Comparison of ENCODE assay signal across 31 mouse cellular contexts in genomic region chr9:55410430-55410829, GRCm38 (mm10).
DNase-seq lines count a peak whose midpoint lies in the region; ATAC-seq and TF ChIP-seq lines count a peak whose summit lies in the region.
"Had no signal": no experiment of that assay in that cellular context is flagged by ENCODE, and none has a peak within 500 bp of the region (broad histone marks: within the 10 kb centered on the region; RNA-seq: fewer than 3 reads in every experiment).

No protein-coding gene starts in this region.

- 47% methylated on average over 6 of the region's 6 CpGs for WGBS in embryonic facial prominence, embryonic 15.5 days
- 37% methylated on average over 6 of the region's 6 CpGs for WGBS in stomach, embryonic 14.5 days
- WGBS in midbrain, embryonic 13.5 days: 66% methylated on average over 6 of the region's 6 CpGs

- H3K4me1 ChIP-seq in MEL (ENCODE audit: control insufficient read depth in 1 of 2, insufficient read depth in 2 of 2, low read length in 2 of 2): no peaks in the 10 kb centered on the region; a peak in 1 of 4 replicates
- 0 out of 2 replicates have a peak, but pooled peaks cover 4% of the 10 kb centered on the region for H3K4me1 ChIP-seq in embryonic facial prominence, embryonic 15.5 days
- no peaks in the 10 kb centered on the region; the same call in 1 of the 2 replicates for H3K4me1 ChIP-seq in stomach, embryonic 14.5 days (ENCODE audit: control insufficient read depth, insufficient read depth, low read length)
- H3K4me1 ChIP-seq in midbrain, embryonic 13.5 days (replicated peaks): peaks cover 11% of the 10 kb centered on the region
- H3K4me1 ChIP-seq: liver, embryonic 12.5 days had no signal

- no peaks in the 10 kb centered on the region for H3K36me3 ChIP-seq in MEL (ENCODE audit: control insufficient read depth in 1 of 2, insufficient read depth in 2 of 2, low read length in 2 of 2)
- H3K36me3 ChIP-seq in embryonic facial prominence, embryonic 15.5 days: no peaks in the 10 kb centered on the region
- no peaks in the 10 kb centered on the region for H3K36me3 ChIP-seq in stomach, embryonic 14.5 days (ENCODE audit: control insufficient read depth, insufficient read depth, low read length)
- H3K36me3 ChIP-seq in midbrain, embryonic 13.5 days: no peaks in the 10 kb centered on the region
- H3K36me3 ChIP-seq: embryonic facial prominence, embryonic 12.5 days; G1E; hindbrain, embryonic 13.5 days; liver, embryonic 12.5 days; midbrain, embryonic 15.5 days; neural tube, embryonic 15.5 days had no signal

- 0 out of 2 replicates have a peak overlapping the region, but pooled peaks have one; percentile 2 for H3K4me2 ChIP-seq in embryonic facial prominence, embryonic 15.5 days (replicated peaks)
- no peak overlapping the region for H3K4me2 ChIP-seq in stomach, embryonic 14.5 days (replicated peaks; ENCODE audit: low read depth, low read length)
- no peak overlapping the region for H3K4me2 ChIP-seq in midbrain, embryonic 13.5 days (replicated peaks)
- H3K4me2 ChIP-seq: embryonic facial prominence, embryonic 12.5 days; heart, embryonic 11.5 days; hindbrain, embryonic 13.5 days; liver, embryonic 12.5 days; midbrain, embryonic 15.5 days; neural tube, embryonic 15.5 days had no signal

- DNase-seq in urinary bladder, postnatal 14 days (ENCODE audit: low spot score): peak; percentile 14
- no peak for DNase-seq in urinary bladder, postnatal 4 days (ENCODE audit: low spot score in 2 of 2)
- DNase-seq in MEL (ENCODE audit: low read depth, low spot score): peak; percentile 16
- no peak for DNase-seq in cerebellum, adult 18-20 months
- DNase-seq: adrenal gland, adult 2 months; cerebellum, adult 9-10 months; cerebellum, postnatal 36 days; gastrocnemius, adult 2 months; gastrocnemius, postnatal 36 days; heart, adult 18-20 months; heart, postnatal 36 days; kidney, adult 2 months; kidney, postnatal 4 days; layer of hippocampus, postnatal 36 days; left cerebral cortex, postnatal 4 days; liver, postnatal 0 days; right cerebral cortex, postnatal 25 days; spleen, adult 18-20 months had no signal

- TF ChIP-seq CTCF in MEL (IDR thresholded peaks at IDR 0.05 in 2 of 3, conservative IDR thresholded peaks at IDR 0.05 in 1 of 3; ENCODE audit: control insufficient read depth in 1 of 3, insufficient read depth in 1 of 3, low read depth in 2 of 3, low read length in 3 of 3, poor library complexity in 1 of 3, severe bottlenecking in 1 of 3): no peak

- no peak for TF ChIP-seq RAD21 in MEL (IDR thresholded peaks at IDR 0.05; ENCODE audit: low read depth, low read length)

- H3K9me3 ChIP-seq in MEL (replicated peaks; ENCODE audit: insufficient read depth, low read length): no peaks in the 10 kb centered on the region
- no peaks in the 10 kb centered on the region for H3K9me3 ChIP-seq in embryonic facial prominence, embryonic 15.5 days (replicated peaks)
- H3K9me3 ChIP-seq in stomach, embryonic 14.5 days (ENCODE audit: control insufficient read depth, low read depth, low read length): no peaks in the 10 kb centered on the region
- no peaks in the 10 kb centered on the region for H3K9me3 ChIP-seq in midbrain, embryonic 13.5 days
- H3K9me3 ChIP-seq: embryonic facial prominence, embryonic 12.5 days; G1E; hindbrain, embryonic 13.5 days; liver, embryonic 12.5 days; midbrain, embryonic 15.5 days; neural tube, embryonic 15.5 days had no signal

- no peak for TF ChIP-seq EP300 in MEL (IDR thresholded peaks at IDR 0.05; ENCODE audit: low read depth in 1 of 2, low read length in 2 of 2)

- H3K4me3 ChIP-seq in MEL (ENCODE audit: control insufficient read depth in 1 of 2, insufficient read depth in 1 of 2, low read depth in 2 of 2, low read length in 2 of 2): 0 out of 4 replicates have a peak overlapping the region, but pooled peaks of 1 of the 2 experiments have one; percentile 22
- H3K4me3 ChIP-seq in embryonic facial prominence, embryonic 15.5 days (replicated peaks): no peak overlapping the region
- no peak overlapping the region for H3K4me3 ChIP-seq in stomach, embryonic 14.5 days (ENCODE audit: low read depth, low read length)
- no peak overlapping the region for H3K4me3 ChIP-seq in midbrain, embryonic 13.5 days (replicated peaks)
- H3K4me3 ChIP-seq: embryonic facial prominence, embryonic 12.5 days; erythroblast, embryonic 14.5 days; gastrocnemius, adult 2 months; hindbrain, embryonic 13.5 days; liver, embryonic 12.5 days; midbrain, embryonic 15.5 days; neural tube, embryonic 15.5 days had no signal

- TF ChIP-seq POLR2A in MEL (IDR thresholded peaks at IDR 0.05; ENCODE audit: control insufficient read depth in 1 of 2, insufficient read depth in 1 of 2, low read depth in 1 of 2, low read length in 2 of 2, poor library complexity in 1 of 2): no peak

- no peak overlapping the region for H3K27ac ChIP-seq in MEL (ENCODE audit: control insufficient read depth, low read depth, low read length)
- H3K27ac ChIP-seq in embryonic facial prominence, embryonic 15.5 days (replicated peaks): no peak overlapping the region
- H3K27ac ChIP-seq in stomach, embryonic 14.5 days (ENCODE audit: low read length): no peak overlapping the region
- no peak overlapping the region for H3K27ac ChIP-seq in midbrain, embryonic 13.5 days
- H3K27ac ChIP-seq: embryonic facial prominence, embryonic 12.5 days; gastrocnemius, adult 2 months; hindbrain, embryonic 13.5 days; liver, embryonic 12.5 days; midbrain, embryonic 15.5 days; neural tube, embryonic 15.5 days had no signal

- peaks cover 2 to 5% of the 10 kb centered on the region in 2 experiments; a peak in 3 of 4 replicates for H3K27me3 ChIP-seq in MEL (ENCODE audit: control insufficient read depth in 1 of 2, insufficient read depth in 2 of 2, low read length in 2 of 2)
- no peaks in the 10 kb centered on the region for H3K27me3 ChIP-seq in embryonic facial prominence, embryonic 15.5 days
- no peaks in the 10 kb centered on the region for H3K27me3 ChIP-seq in stomach, embryonic 14.5 days (ENCODE audit: control insufficient read depth, insufficient read depth, low read length)
- no peaks in the 10 kb centered on the region for H3K27me3 ChIP-seq in midbrain, embryonic 13.5 days
- H3K27me3 ChIP-seq: embryonic facial prominence, embryonic 12.5 days; hindbrain, embryonic 13.5 days; midbrain, embryonic 15.5 days; neural tube, embryonic 15.5 days had no signal

- no peak for ATAC-seq in embryonic facial prominence, embryonic 15.5 days (ENCODE audit: insufficient number of reproducible peaks, low FRiP score, low TSS enrichment, low read depth)
- ATAC-seq in stomach, embryonic 14.5 days (ENCODE audit: insufficient number of reproducible peaks, insufficient read depth, low FRiP score, low read depth): 0 out of 2 replicates have a peak, but pooled peaks have one; percentile 29
- no peak for ATAC-seq in midbrain, embryonic 13.5 days
- ATAC-seq: forebrain, embryonic 16.5 days; liver, embryonic 12.5 days; liver, postnatal 0 days; midbrain, embryonic 15.5 days; Patski had no signal

- no peak overlapping the region for H3K9ac ChIP-seq in MEL (ENCODE audit: control insufficient read depth, low read depth, low read length, poor library complexity, severe bottlenecking)
- H3K9ac ChIP-seq in embryonic facial prominence, embryonic 15.5 days: no peak overlapping the region
- no peak overlapping the region for H3K9ac ChIP-seq in stomach, embryonic 14.5 days (replicated peaks; ENCODE audit: low read depth, low read length)
- H3K9ac ChIP-seq in midbrain, embryonic 13.5 days (replicated peaks): no peak overlapping the region
- H3K9ac ChIP-seq: embryonic facial prominence, embryonic 12.5 days; hindbrain, embryonic 13.5 days; liver, embryonic 12.5 days; liver, postnatal 0 days; midbrain, embryonic 15.5 days; neural tube, embryonic 15.5 days had no signal

- H3K79me2 ChIP-seq in MEL (ENCODE audit: control insufficient read depth, insufficient read depth, low read length, poor library complexity): no peaks in the 10 kb centered on the region

TF ChIP-seq in MEL, 35 proteins besides CTCF, POLR2A, EP300 and RAD21:
- no peak for TF ChIP-seq SIN3A (IDR thresholded peaks at IDR 0.05; ENCODE audit: low read length)
- no peak for TF ChIP-seq NELFE (IDR thresholded peaks at IDR 0.05; ENCODE audit: low read depth, low read length)
- TF ChIP-seq USF1 (IDR thresholded peaks at IDR 0.05; ENCODE audit: low read depth, low read length): no peak
- no peak for TF ChIP-seq ETS1 (IDR thresholded peaks at IDR 0.05; ENCODE audit: low read depth, low read length)
- no peak for TF ChIP-seq MAFK (IDR thresholded peaks at IDR 0.05; ENCODE audit: borderline replicate concordance, low read depth, low read length)
- no peak for TF ChIP-seq RCOR1 (IDR thresholded peaks at IDR 0.05; ENCODE audit: low read depth, low read length)
- TF ChIP-seq TBP (IDR thresholded peaks at IDR 0.05; ENCODE audit: low read depth, low read length): no peak
- no peak for TF ChIP-seq ZC3H11A (IDR thresholded peaks at IDR 0.05; ENCODE audit: low read depth, low read length)
- TF ChIP-seq KAT2A (conservative IDR thresholded peaks at IDR 0.05; ENCODE audit: low read depth, low read length): no peak
- TF ChIP-seq MAX (IDR thresholded peaks at IDR 0.05; ENCODE audit: low read length): no peak
- no peak for TF ChIP-seq GATA1 (IDR thresholded peaks at IDR 0.05; ENCODE audit: low read depth, low read length)
- no peak for TF ChIP-seq MYC (IDR thresholded peaks at IDR 0.05; ENCODE audit: low read depth, low read length)
- no peak for TF ChIP-seq ZMIZ1 (IDR thresholded peaks at IDR 0.05; ENCODE audit: low read depth, low read length)
TF ChIP-seq in MEL: peak in this region for 0.

Comparison
In these comparisons a context has a peak if more than half of its experiments do, and no peak if none do; other contexts are left out.
1. DNase-seq: peak in urinary bladder, postnatal 14 days (single experiment) and MEL (single experiment); none in urinary bladder, postnatal 4 days (0 of 2) and cerebellum, adult 18-20 months (0 of 2).